Mouse (Mus musculus) bone marrow, adult 2 months (tissue): Measurements from ENCODE around the gene Sdccag8.

ENCODE experiments used
- CTCF ChIP-seq: fragments of 200-500 bp; IDR thresholded peaks from 2 replicates; pipeline ENCODE4 v1.5.1; 2011; ENCODE audit warnings: low read length, control low read depth; ENCODE audit not compliant: control insufficient read depth, insufficient read depth
- POLR2A ChIP-seq: fragments of 200-500 bp; IDR thresholded peaks from 2 replicates; pipeline ENCODE4 v1.6.1; 2011; ENCODE audit warnings: low read depth, mild to moderate bottlenecking, control low read depth, low read length, borderline replicate concordance; ENCODE audit not compliant: control insufficient read depth

DNA sequence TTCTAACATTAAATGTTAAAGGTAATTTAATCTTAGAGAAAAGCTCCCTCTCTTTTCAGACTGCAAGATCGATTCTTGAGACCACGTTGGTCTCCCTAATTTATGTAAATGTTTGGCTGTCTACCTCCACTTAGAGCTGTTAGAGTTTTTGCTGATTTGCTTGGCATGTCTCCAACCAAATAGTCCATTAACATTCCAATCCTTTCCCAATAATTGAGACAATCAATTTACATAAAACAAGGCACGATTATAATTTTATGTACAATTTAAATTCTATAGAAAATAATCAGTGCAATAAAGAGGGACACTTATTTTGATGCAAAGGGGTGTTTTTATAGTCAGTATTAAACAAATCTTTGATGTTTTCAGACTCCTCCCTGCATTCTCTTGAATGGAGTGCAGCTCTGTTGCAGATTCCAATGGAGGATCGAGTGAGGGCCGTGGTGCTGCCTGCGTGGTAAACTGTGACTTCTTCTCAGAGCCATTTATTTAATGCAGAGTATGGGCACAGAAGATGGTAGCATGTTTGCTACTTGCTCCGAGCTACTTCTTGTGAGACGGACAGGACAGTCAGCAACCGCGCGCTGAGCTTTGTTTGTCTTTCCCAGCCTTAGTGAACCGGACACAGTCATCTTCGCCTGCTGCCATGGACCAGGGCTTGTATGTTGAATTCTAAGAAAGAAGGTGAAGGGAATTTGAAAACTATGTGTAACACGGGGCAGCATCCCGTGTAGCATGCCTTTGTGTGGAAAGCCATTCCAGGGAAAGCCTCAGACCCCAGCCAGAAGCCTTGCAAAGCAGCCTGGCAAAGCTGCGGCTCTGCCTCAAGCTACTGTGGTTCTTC, 156.4 kb downstream of the Sdccag8 start:
- TF ChIP-seq CTCF, result no peak
- TF ChIP-seq POLR2A, result no peak
